In genomic region chr5:90930546-90930945, GRCm38 (mm10) we compare ENCODE assay signal across 8 mouse cellular contexts. TPM values are rescaled to one million over a fixed set of nuclear protein-coding genes. Genes with fewer than 3 reads are reported as not detected.
DNase-seq lines count a peak whose midpoint lies in the region; ATAC-seq and TF ChIP-seq lines count a peak whose summit lies in the region.

No protein-coding gene starts in this region.

- H3K9me3 ChIP-seq in embryonic facial prominence, embryonic 15.5 days (replicated peaks): no peaks in the 10 kb centered on the region
- H3K9me3 ChIP-seq in limb, embryonic 10.5 days (replicated peaks): no peaks in the 10 kb centered on the region
- no peaks in the 10 kb centered on the region for H3K9me3 ChIP-seq in neural tube, embryonic 14.5 days (ENCODE audit: control insufficient read depth, low read length)

- no peak for TF ChIP-seq POLR2A in lung, adult 2 months (IDR thresholded peaks at IDR 0.05; ENCODE audit: borderline replicate concordance, extremely low read depth, low read depth, low read length)

- H3K4me1 ChIP-seq in lung, adult 2 months (ENCODE audit: control insufficient read depth, insufficient read depth, low read length): peaks cover 10% of the 10 kb centered on the region
- peaks cover 9% of the 10 kb centered on the region; the same call in 1 of the 2 replicates for H3K4me1 ChIP-seq in embryonic facial prominence, embryonic 15.5 days
- peaks cover 10% of the 10 kb centered on the region for H3K4me1 ChIP-seq in limb, embryonic 10.5 days
- H3K4me1 ChIP-seq in neural tube, embryonic 14.5 days (ENCODE audit: control insufficient read depth, insufficient read depth, low read length): peaks cover 7% of the 10 kb centered on the region

- TF ChIP-seq CTCF in lung, adult 2 months (IDR thresholded peaks at IDR 0.05; ENCODE audit: insufficient read depth, low read length): no peak

- H3K27me3 ChIP-seq in embryonic facial prominence, embryonic 15.5 days: no peaks in the 10 kb centered on the region
- no peaks in the 10 kb centered on the region for H3K27me3 ChIP-seq in limb, embryonic 10.5 days (ENCODE audit: low read depth, poor library complexity, severe bottlenecking)
- no peaks in the 10 kb centered on the region for H3K27me3 ChIP-seq in neural tube, embryonic 14.5 days (ENCODE audit: control insufficient read depth, insufficient read depth, low read length)

- no peak for DNase-seq in lung, adult 2 months
- no peak for DNase-seq in lung, postnatal 25 days (ENCODE audit: low spot score)
- no peak for DNase-seq in limb, embryonic 10.5 days (ENCODE audit: low spot score)
- no peak for DNase-seq in urinary bladder, adult 2 months (ENCODE audit: low spot score)
- DNase-seq in MN1 (ENCODE audit: low spot score): no peak
- no peak for DNase-seq in left cerebral cortex, adult 11 months (ENCODE audit: low spot score)

- H3K27ac ChIP-seq in embryonic facial prominence, embryonic 15.5 days (replicated peaks): peak overlapping the region; percentile 99
- H3K27ac ChIP-seq in limb, embryonic 10.5 days: peak overlapping the region; percentile 99
- peak overlapping the region; percentile 97 for H3K27ac ChIP-seq in neural tube, embryonic 14.5 days (ENCODE audit: low read depth, low read length)

- WGBS in lung, adult 2 months: 27% methylated on average over 2 of the region's 2 CpGs
- WGBS in embryonic facial prominence, embryonic 15.5 days: 48% methylated on average over 2 of the region's 2 CpGs
- 64% methylated on average over 2 of the region's 2 CpGs for WGBS in limb, embryonic 10.5 days
- 38% methylated on average over 2 of the region's 2 CpGs for WGBS in neural tube, embryonic 14.5 days

- H3K4me3 ChIP-seq in lung, adult 2 months (replicated peaks; ENCODE audit: extremely low read depth, low read depth, low read length): peak overlapping the region; percentile 95
- peak overlapping the region; percentile 72 for H3K4me3 ChIP-seq in embryonic facial prominence, embryonic 15.5 days (replicated peaks)
- H3K4me3 ChIP-seq in limb, embryonic 10.5 days: peak overlapping the region; percentile 80
- H3K4me3 ChIP-seq in neural tube, embryonic 14.5 days (ENCODE audit: low read depth, low read length): peak overlapping the region; percentile 63

- H3K9ac ChIP-seq in embryonic facial prominence, embryonic 15.5 days: peak overlapping the region; percentile 94
- peak overlapping the region; percentile 94 for H3K9ac ChIP-seq in neural tube, embryonic 14.5 days (replicated peaks; ENCODE audit: low read depth, low read length)

- peak overlapping the region; percentile 55 for H3K4me2 ChIP-seq in embryonic facial prominence, embryonic 15.5 days (replicated peaks)
- peak overlapping the region; percentile 61 for H3K4me2 ChIP-seq in neural tube, embryonic 14.5 days (ENCODE audit: low read depth, low read length)

- H3K36me3 ChIP-seq in embryonic facial prominence, embryonic 15.5 days: peaks cover 13% of the 10 kb centered on the region
- H3K36me3 ChIP-seq in limb, embryonic 10.5 days: peaks cover 25% of the 10 kb centered on the region
- 0 out of 2 replicates have a peak, but pooled peaks cover 3% of the 10 kb centered on the region for H3K36me3 ChIP-seq in neural tube, embryonic 14.5 days (ENCODE audit: control insufficient read depth, insufficient read depth, low read length)

- ATAC-seq in embryonic facial prominence, embryonic 15.5 days (ENCODE audit: insufficient number of reproducible peaks, low FRiP score, low TSS enrichment, low read depth): no peak
- peak; percentile 1; the same call in 1 of the 2 replicates for ATAC-seq in neural tube, embryonic 14.5 days (ENCODE audit: low read depth)

RNA-seq across cellular contexts. Expression of gene Mthfd2l, which starts 0.4 kb away (rescaled TPM):
- polyA plus RNA-seq in lung, adult 2 months (2012; rRNA removed): 21.9 and 40.0 TPM in 2 replicates
- 43.3 and 47.0 TPM in 2 replicates for polyA plus RNA-seq in embryonic facial prominence, embryonic 15.5 days (2015; fragmentation: Nextera tagmentation; extraction: Ambion mirVana)
- polyA plus RNA-seq in limb, embryonic 10.5 days (2016; fragmentation: Nextera tagmentation; extraction: Ambion mirVana): 50.2 and 59.0 TPM in 2 replicates
- 98.7 and 108 TPM in 2 replicates for polyA plus RNA-seq in neural tube, embryonic 14.5 days (2014; fragmentation: Nextera tagmentation; extraction: Ambion mirVana)
- 25.9 and 32.4 TPM in 2 replicates for polyA plus RNA-seq in urinary bladder, adult 2 months (2012; rRNA removed)

RNA-seq across cellular contexts. Expression of gene Cxcl2, which starts 26.9 kb away (rescaled TPM):
- 2.2 TPM in 2 replicates for polyA plus RNA-seq in lung, adult 2 months (2012; rRNA removed)
- not detected in 2 replicates for polyA plus RNA-seq in embryonic facial prominence, embryonic 15.5 days (2015; fragmentation: Nextera tagmentation; extraction: Ambion mirVana)
- polyA plus RNA-seq in limb, embryonic 10.5 days (2016; fragmentation: Nextera tagmentation; extraction: Ambion mirVana): not detected in 2 replicates
- polyA plus RNA-seq in neural tube, embryonic 14.5 days (2014; fragmentation: Nextera tagmentation; extraction: Ambion mirVana): not detected in 2 replicates
- 0.37 TPM in 1 of 2 replicates, not detected in the other for polyA plus RNA-seq in urinary bladder, adult 2 months (2012; rRNA removed)

RNA-seq across cellular contexts. Expression of gene Cxcl1, which starts 39.5 kb away (rescaled TPM):
- polyA plus RNA-seq in lung, adult 2 months (2012; rRNA removed): 1.9 and 2.5 TPM in 2 replicates
- polyA plus RNA-seq in embryonic facial prominence, embryonic 15.5 days (2015; fragmentation: Nextera tagmentation; extraction: Ambion mirVana): 1.3 TPM in 2 replicates
- 0.16 and 0.64 TPM in 2 replicates for polyA plus RNA-seq in limb, embryonic 10.5 days (2016; fragmentation: Nextera tagmentation; extraction: Ambion mirVana)
- 0.32 TPM in 1 of 2 replicates, not detected in the other for polyA plus RNA-seq in neural tube, embryonic 14.5 days (2014; fragmentation: Nextera tagmentation; extraction: Ambion mirVana)
- polyA plus RNA-seq in urinary bladder, adult 2 months (2012; rRNA removed): 1.1 and 1.4 TPM in 2 replicates
